In genomic region chr11:23068201-23068600, GRCm38 (mm10) we compare ENCODE assay signal across 8 mouse cellular contexts.
DNase-seq lines count a peak whose midpoint lies in the region; ATAC-seq lines count a peak whose summit lies in the region.

No protein-coding gene starts in this region.

- H3K4me3 ChIP-seq in kidney, embryonic 15.5 days (replicated peaks) = peak overlapping the region; percentile 65
- peak overlapping the region; percentile 71 for H3K4me3 ChIP-seq in brown adipose tissue, adult 24 weeks (ENCODE audit: insufficient read depth, low read depth, low read length)
- H3K4me3 ChIP-seq in hindbrain, embryonic 12.5 days = peak overlapping the region; percentile 69
- peak overlapping the region; percentile 59 for H3K4me3 ChIP-seq in midbrain, embryonic 13.5 days (replicated peaks)

- H3K4me1 ChIP-seq in kidney, embryonic 15.5 days = peaks cover 10% of the 10 kb centered on the region; the same call in 1 of the 2 replicates
- H3K4me1 ChIP-seq in brown adipose tissue, adult 24 weeks (ENCODE audit: control insufficient read depth, insufficient read depth, insufficient read length, low read length) = peaks cover 2% of the 10 kb centered on the region; the same call in 1 of the 2 replicates
- H3K4me1 ChIP-seq in hindbrain, embryonic 12.5 days = 0 out of 2 replicates have a peak, but pooled peaks cover 2% of the 10 kb centered on the region
- H3K4me1 ChIP-seq in midbrain, embryonic 13.5 days (replicated peaks) = peaks cover 4% of the 10 kb centered on the region

- H3K4me2 ChIP-seq in kidney, embryonic 15.5 days = peak overlapping the region; percentile 90
- H3K4me2 ChIP-seq in hindbrain, embryonic 12.5 days (replicated peaks) = peak overlapping the region; percentile 65
- H3K4me2 ChIP-seq in midbrain, embryonic 13.5 days (replicated peaks) = peak overlapping the region; percentile 55

- no peaks in the 10 kb centered on the region for H3K27me3 ChIP-seq in kidney, embryonic 15.5 days
- H3K27me3 ChIP-seq in hindbrain, embryonic 12.5 days = no peaks in the 10 kb centered on the region
- H3K27me3 ChIP-seq in midbrain, embryonic 13.5 days = no peaks in the 10 kb centered on the region

- peak; percentile 9 for ATAC-seq in kidney, embryonic 15.5 days (replicated peaks; ENCODE audit: low FRiP score)
- ATAC-seq in hindbrain, embryonic 12.5 days (ENCODE audit: low FRiP score) = peak; percentile 2; the same call in 1 of the 2 replicates
- ATAC-seq in midbrain, embryonic 13.5 days = peak; percentile 13; the same call in 1 of the 2 replicates

- 9% methylated on average over 10 of the region's 10 CpGs for WGBS in kidney, embryonic 15.5 days
- 13% methylated on average over 10 of the region's 10 CpGs for WGBS in hindbrain, embryonic 12.5 days
- WGBS in midbrain, embryonic 13.5 days = 10% methylated on average over 10 of the region's 10 CpGs

- H3K9ac ChIP-seq in kidney, embryonic 15.5 days = peak overlapping the region; percentile 64
- H3K9ac ChIP-seq in hindbrain, embryonic 12.5 days = peak overlapping the region; percentile 78
- peak overlapping the region; percentile 70 for H3K9ac ChIP-seq in midbrain, embryonic 13.5 days (replicated peaks)

- no peaks in the 10 kb centered on the region for H3K9me3 ChIP-seq in kidney, embryonic 15.5 days (replicated peaks)
- H3K9me3 ChIP-seq in hindbrain, embryonic 12.5 days (replicated peaks) = no peaks in the 10 kb centered on the region
- no peaks in the 10 kb centered on the region for H3K9me3 ChIP-seq in midbrain, embryonic 13.5 days

- H3K36me3 ChIP-seq in kidney, embryonic 15.5 days = no peaks in the 10 kb centered on the region
- H3K36me3 ChIP-seq in hindbrain, embryonic 12.5 days = no peaks in the 10 kb centered on the region
- H3K36me3 ChIP-seq in midbrain, embryonic 13.5 days = no peaks in the 10 kb centered on the region

- peak overlapping the region; percentile 80; the same call in 1 of the 2 replicates for H3K27ac ChIP-seq in kidney, embryonic 15.5 days
- peak overlapping the region; percentile 27 for H3K27ac ChIP-seq in brown adipose tissue, adult 24 weeks (replicated peaks; ENCODE audit: low read depth, low read length)
- H3K27ac ChIP-seq in hindbrain, embryonic 12.5 days = peak overlapping the region; percentile 84
- H3K27ac ChIP-seq in midbrain, embryonic 13.5 days = peak overlapping the region; percentile 64

- no peak for DNase-seq in kidney, postnatal 4 days
- DNase-seq in thymus, adult 18-20 months = no peak
- no peak for DNase-seq in adipocyte (ENCODE audit: low spot score)
- no peak for DNase-seq in urinary bladder, adult 18-20 months (ENCODE audit: low spot score in 2 of 2)

Comparison
In these comparisons a context has a peak if more than half of its experiments do, and no peak if none do; other contexts are left out.
1. H3K27ac ChIP-seq: peak in every context shown above with its lines; median percentile 84 in hindbrain, embryonic 12.5 days; 80 in kidney, embryonic 15.5 days; 64 in midbrain, embryonic 13.5 days; 27 in brown adipose tissue, adult 24 weeks.